Mouse (Mus musculus) cerebellum, postnatal 14 days (tissue): ENCODE measurements around the gene A730046J19Rik.

ENCODE experiments used
- DNase-seq, 2 experiments: peaks; one replicate each; pipeline ENCODE4 v3.0.0; 2021; ENCODE audit warnings: mixed read lengths in 2 of 2

A730046J19Rik gene

DNA sequence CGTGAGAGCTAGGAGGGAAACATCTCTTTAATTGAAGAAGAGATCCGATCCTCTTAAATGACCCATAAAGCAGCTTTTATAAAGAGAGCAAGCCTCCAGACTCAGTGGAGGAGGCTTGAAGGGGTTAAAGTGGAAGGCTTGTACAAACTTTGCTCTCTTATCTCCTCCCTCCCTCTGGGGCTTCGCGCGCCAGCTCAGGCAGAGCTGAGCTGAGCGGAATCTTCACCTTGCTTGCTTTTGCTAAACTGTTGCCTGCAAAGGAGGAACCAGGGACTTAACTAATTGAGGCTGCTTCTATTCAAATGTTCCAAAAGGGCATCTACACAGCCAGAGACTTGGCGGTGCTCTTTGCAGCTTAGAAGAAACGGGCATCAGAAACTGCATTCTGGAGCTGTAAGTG, at the start of gene A730046J19Rik:
Gene A730046J19Rik (plus strand): TSS at position 173 of the 400 bp plus-strand sequence.
- no peak for DNase-seq

DNA sequence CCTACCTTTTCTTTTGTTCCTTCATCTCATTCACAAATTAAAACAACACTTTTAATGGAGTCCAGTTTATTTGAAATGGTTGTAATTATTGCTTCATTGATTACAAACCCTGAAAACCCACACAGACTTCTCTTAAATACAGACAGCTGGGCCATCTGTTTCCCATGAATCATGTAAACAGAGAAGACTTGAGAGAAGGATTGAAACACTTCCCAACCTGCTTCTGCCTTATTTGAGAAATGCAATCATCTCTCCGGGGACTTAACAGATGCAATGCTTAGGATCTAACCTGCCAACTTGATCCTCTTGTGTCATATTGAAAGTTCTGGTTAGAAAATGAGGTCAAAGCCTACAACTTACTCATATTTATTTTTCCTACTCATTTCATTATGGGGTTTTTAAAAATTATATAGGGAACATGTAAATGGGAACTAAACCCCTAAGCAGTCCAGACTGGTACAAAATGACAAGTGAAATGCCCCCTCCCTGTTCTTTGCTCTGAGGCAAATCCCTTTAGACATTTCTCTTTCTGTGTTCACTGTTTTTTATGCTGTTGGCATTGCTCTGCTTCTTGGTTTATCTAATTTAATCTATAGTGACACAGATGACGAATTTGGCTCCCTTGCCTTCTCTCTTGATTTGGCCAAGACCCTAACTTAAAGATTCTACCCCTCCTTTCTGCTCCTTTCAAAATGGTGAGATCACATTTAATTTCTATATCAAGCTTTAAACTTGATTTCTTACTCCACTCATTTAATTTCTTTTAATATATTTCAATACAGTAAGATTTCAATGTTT, 48.7 kb upstream of the A730046J19Rik start:
- DNase-seq = peak in 1 of 2 experiments; percentile 2

DNA sequence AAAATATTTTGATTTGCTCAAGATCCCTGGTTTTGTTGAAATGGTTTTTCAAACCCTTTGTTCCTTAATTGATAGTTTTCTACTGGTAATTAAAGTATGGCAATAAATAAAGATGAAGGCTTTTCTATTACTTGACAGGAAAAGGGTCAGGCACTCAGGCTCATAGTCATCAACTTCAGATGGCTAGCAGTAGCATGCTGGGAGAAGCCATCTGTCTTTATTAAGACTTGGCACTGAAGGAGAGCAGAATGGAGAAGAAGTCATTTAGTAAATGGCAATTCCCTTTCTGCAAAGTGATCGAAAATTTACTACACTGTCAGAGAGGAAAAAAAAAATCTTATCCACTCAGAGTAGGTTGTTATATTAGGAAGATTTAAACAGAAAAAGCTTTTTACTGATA, 17.2 kb upstream of the A730046J19Rik start:
- DNase-seq = peak; percentile 23 to 63

GRCm38 (mm10) chrX:144149987-144150386, 3.5 kb upstream of the A730046J19Rik start:
- no peak for DNase-seq

- no peak for DNase-seq
Observed at GRCm38 (mm10) chrX:144154111-144154510, 616 bp downstream of the A730046J19Rik start.

GRCm38 (mm10) chrX:144162936-144163335, 9.4 kb downstream of the A730046J19Rik start:
- peak; percentile 4 to 15 for DNase-seq
